Mouse (Mus musculus) CH12.LX (cell line): Measurements from ENCODE around the gene Homer3. TPM values are rescaled to one million over a fixed set of nuclear protein-coding genes. Genes with fewer than 3 reads are reported as not detected.
A peak's percentile ranks its signal among the peaks of the same experiment; 100 is the strongest.

Experiments used
- DNase-seq: peaks from one replicate; pipeline ENCODE4 v3.0.0-alpha.2; 2013; ENCODE audit errors: extremely low read depth
- H3K27ac ChIP-seq: 2 replicates; pipeline ENCODE4 v1.5.1; 2012; ENCODE audit warnings: low read depth, mild to moderate bottlenecking, control low read depth, moderate library complexity; ENCODE audit not compliant: insufficient read depth
- H3K27me3 ChIP-seq: replicated peaks from 2 replicates; pipeline ENCODE3; 2012; ENCODE audit warnings: inconsistent platforms
- H3K36me3 ChIP-seq, 2 experiments: replicated peaks in 1 of 2; 2 replicates each; pipeline versions ENCODE3 to v1.6.1; 2012; ENCODE audit warnings: inconsistent platforms in 1 of 2, low read length in 1 of 2, mild to moderate bottlenecking in 1 of 2, mixed read lengths in 1 of 2, moderate library complexity in 1 of 2; ENCODE audit not compliant: control insufficient read depth in 1 of 2, insufficient read depth in 1 of 2
- H3K4me1 ChIP-seq, 2 experiments: 2 replicates each; pipeline ENCODE4 v1.6.1; 2012; ENCODE audit warnings: inconsistent platforms in 1 of 2, moderate library complexity in 1 of 2; ENCODE audit not compliant: insufficient read depth in 2 of 2, control insufficient read depth in 1 of 2
- H3K4me2 ChIP-seq: 2 replicates; pipeline ENCODE4 v1.6.1; 2012; ENCODE audit warnings: low read depth, mild to moderate bottlenecking, control low read depth; ENCODE audit not compliant: poor library complexity, insufficient read depth, severe bottlenecking
- H3K4me3 ChIP-seq, 3 experiments: fragments of 150-350 bp in 1 of 3; sonication (generic) in 1 of 3; replicated peaks in 1 of 3; 2 replicates each; pipeline versions ENCODE3 to v1.5.1; 2011 to 2012; ENCODE audit warnings: low read depth in 2 of 3, low read length in 2 of 3, mild to moderate bottlenecking in 2 of 3, moderate library complexity in 2 of 3, control low read depth in 1 of 3, improper control_type of control experiment in 1 of 3, inconsistent platforms in 1 of 3, mixed read lengths in 1 of 3; ENCODE audit not compliant: poor library complexity in 1 of 3
- H3K79me2 ChIP-seq: replicated peaks from 2 replicates; pipeline ENCODE4 v1.6.1; 2012; ENCODE audit warnings: mild to moderate bottlenecking, moderate library complexity; ENCODE audit not compliant: control insufficient read depth, poor library complexity, insufficient read depth, severe bottlenecking; ENCODE audit errors: extremely low read depth
- H3K9ac ChIP-seq: 2 replicates; pipeline ENCODE4 v1.6.1; 2012; ENCODE audit warnings: low read depth, mild to moderate bottlenecking, control low read depth, moderate library complexity; ENCODE audit not compliant: insufficient read depth
- H3K9me3 ChIP-seq: replicated peaks from 2 replicates; pipeline ENCODE3; 2012; ENCODE audit warnings: low read length, inconsistent platforms, mixed read lengths
- BHLHE40 ChIP-seq: IDR thresholded peaks from 2 replicates; pipeline ENCODE4 v1.6.1; 2011; ENCODE audit warnings: mild to moderate bottlenecking, low read depth, low read length, improper control_type of control experiment
- CHD1 ChIP-seq: IDR thresholded peaks from 2 replicates; pipeline ENCODE4 v1.6.1; 2012; ENCODE audit warnings: low read depth, low read length, improper control_type of control experiment, inconsistent platforms
- CHD2 ChIP-seq: IDR thresholded peaks from 2 replicates; pipeline ENCODE4 v1.6.1; 2011; ENCODE audit warnings: low read length, improper control_type of control experiment
- E2F4 ChIP-seq: IDR thresholded peaks from 2 replicates; pipeline ENCODE4 v1.6.1; 2011; ENCODE audit warnings: low read depth, low read length, improper control_type of control experiment; ENCODE audit not compliant: insufficient replicate concordance
- ETS1 ChIP-seq: conservative IDR thresholded peaks from 2 replicates; pipeline ENCODE4 v1.6.1; 2012; ENCODE audit warnings: low read depth, mild to moderate bottlenecking, inconsistent platforms, low read length, improper control_type of control experiment, moderate library complexity
- IRF4 ChIP-seq: IDR thresholded peaks from 2 replicates; pipeline ENCODE4 v1.6.1; 2014; ENCODE audit warnings: low read depth, mild to moderate bottlenecking, inconsistent platforms, low read length, improper control_type of control experiment
- JUN ChIP-seq: IDR thresholded peaks from 2 replicates; pipeline ENCODE4 v1.6.1; 2011; ENCODE audit warnings: low read depth, mild to moderate bottlenecking, low read length, improper control_type of control experiment, moderate library complexity; ENCODE audit not compliant: insufficient read depth
- KAT2A ChIP-seq: IDR thresholded peaks from 2 replicates; pipeline ENCODE4 v1.6.1; 2012; ENCODE audit warnings: low read length, improper control_type of control experiment, inconsistent platforms; ENCODE audit not compliant: insufficient replicate concordance
- MAFK ChIP-seq: IDR thresholded peaks from 2 replicates; pipeline ENCODE4 v1.6.1; 2011; ENCODE audit warnings: low read length, improper control_type of control experiment; ENCODE audit not compliant: insufficient replicate concordance
- MAX ChIP-seq: IDR thresholded peaks from 2 replicates; pipeline ENCODE4 v1.6.1; 2011; ENCODE audit warnings: low read length, improper control_type of control experiment
- MAZ ChIP-seq: IDR thresholded peaks from 2 replicates; pipeline ENCODE4 v1.6.1; 2012; ENCODE audit warnings: low read depth, mild to moderate bottlenecking, inconsistent platforms, low read length, improper control_type of control experiment, moderate library complexity
- MEF2A ChIP-seq: IDR thresholded peaks from 2 replicates; pipeline ENCODE4 v1.6.1; 2014; ENCODE audit warnings: low read depth, mild to moderate bottlenecking, inconsistent platforms, low read length, improper control_type of control experiment, borderline replicate concordance
- MYC ChIP-seq: IDR thresholded peaks from 2 replicates; pipeline ENCODE4 v1.6.1; 2011; ENCODE audit warnings: low read depth, mild to moderate bottlenecking, improper control_type of control experiment, low read length
- NELFE ChIP-seq: IDR thresholded peaks from 2 replicates; pipeline ENCODE4 v1.6.1; 2011; ENCODE audit warnings: low read depth, low read length, improper control_type of control experiment
- NRF1 ChIP-seq: IDR thresholded peaks from 2 replicates; pipeline ENCODE4 v1.6.1; 2014; ENCODE audit warnings: low read depth, mild to moderate bottlenecking, inconsistent platforms, low read length, improper control_type of control experiment, moderate library complexity
- POLR2A ChIP-seq: IDR thresholded peaks from 2 replicates; pipeline ENCODE4 v1.6.1; 2011; ENCODE audit warnings: low read depth, mild to moderate bottlenecking, improper control_type of control experiment, low read length
- POLR2AphosphoS2 ChIP-seq: IDR thresholded peaks from 2 replicates; pipeline ENCODE4 v1.6.1; 2011; ENCODE audit warnings: low read depth, low read length, improper control_type of control experiment
- RAD21 ChIP-seq: IDR thresholded peaks from 2 replicates; pipeline ENCODE4 v1.6.1; 2011; ENCODE audit warnings: low read depth, mild to moderate bottlenecking, low read length, improper control_type of control experiment, moderate library complexity
- SIN3A ChIP-seq: IDR thresholded peaks from 2 replicates; pipeline ENCODE4 v1.6.1; 2012; ENCODE audit warnings: low read length, improper control_type of control experiment, inconsistent platforms
- TBP ChIP-seq: conservative IDR thresholded peaks from 2 replicates; pipeline ENCODE4 v1.6.1; 2011; ENCODE audit warnings: low read depth, low read length, improper control_type of control experiment
- UBTF ChIP-seq: IDR thresholded peaks from 2 replicates; pipeline ENCODE4 v1.6.1; 2012; ENCODE audit warnings: low read depth, mild to moderate bottlenecking, inconsistent platforms, low read length, improper control_type of control experiment, moderate library complexity
- USF2 ChIP-seq: conservative IDR thresholded peaks from 2 replicates; pipeline ENCODE4 v1.6.1; 2011; ENCODE audit warnings: low read depth, low read length, improper control_type of control experiment
- ZC3H11A ChIP-seq: IDR thresholded peaks from 2 replicates; pipeline ENCODE4 v1.6.1; 2012; ENCODE audit warnings: low read depth, mild to moderate bottlenecking, inconsistent platforms, low read length, improper control_type of control experiment
- ZNF384 ChIP-seq: IDR thresholded peaks from 2 replicates; pipeline ENCODE4 v1.6.1; 2012; ENCODE audit warnings: low read depth, low read length, improper control_type of control experiment, inconsistent platforms
- dilution Hi-C: fragments of 300-500 bp; cut with MboI; formaldehyde crosslinking; loops from 2 replicates; pipeline ENCODE4 v1.14.3; 2020; ENCODE audit warnings: low sequenced_read_pairs; ENCODE audit not compliant: extremely low pct_unique_long_range_greater_than_20kb, extremely low pct_ligation_motif_present
- in situ Hi-C: fragments of 300-500 bp; cut with MboI; formaldehyde crosslinking; loops from 3 replicates; pipeline ENCODE4 v1.14.3; 2019; ENCODE audit warnings: low sequenced_read_pairs, low pct_ligation_motif_present, low pct_unique_long_range_greater_than_20kb, mixed read lengths
- polyA plus RNA-seq: library from polyadenylated mRNA; unstranded; fragments of >175 nt; gene quantifications from 2 replicates; pipeline ENCODE4 v1.2.1, GENCODE M21; 2012; ENCODE audit warnings: low read depth; ENCODE audit not compliant: insufficient read length
- total RNA-seq, 2 experiments: library from RNA; depleted of rRNA; stranded (reverse); fragments of 300-350 nt in 1 of 2; fragments of >200 nt in 1 of 2; gene quantifications; 2 replicates each; pipeline ENCODE4 v1.2.3; 2012 to 2014

The Homer3 gene
- total and polyA plus RNA-seq, 3 experiments: 9.0 to 14.0 (median 11.8) TPM

DNA sequence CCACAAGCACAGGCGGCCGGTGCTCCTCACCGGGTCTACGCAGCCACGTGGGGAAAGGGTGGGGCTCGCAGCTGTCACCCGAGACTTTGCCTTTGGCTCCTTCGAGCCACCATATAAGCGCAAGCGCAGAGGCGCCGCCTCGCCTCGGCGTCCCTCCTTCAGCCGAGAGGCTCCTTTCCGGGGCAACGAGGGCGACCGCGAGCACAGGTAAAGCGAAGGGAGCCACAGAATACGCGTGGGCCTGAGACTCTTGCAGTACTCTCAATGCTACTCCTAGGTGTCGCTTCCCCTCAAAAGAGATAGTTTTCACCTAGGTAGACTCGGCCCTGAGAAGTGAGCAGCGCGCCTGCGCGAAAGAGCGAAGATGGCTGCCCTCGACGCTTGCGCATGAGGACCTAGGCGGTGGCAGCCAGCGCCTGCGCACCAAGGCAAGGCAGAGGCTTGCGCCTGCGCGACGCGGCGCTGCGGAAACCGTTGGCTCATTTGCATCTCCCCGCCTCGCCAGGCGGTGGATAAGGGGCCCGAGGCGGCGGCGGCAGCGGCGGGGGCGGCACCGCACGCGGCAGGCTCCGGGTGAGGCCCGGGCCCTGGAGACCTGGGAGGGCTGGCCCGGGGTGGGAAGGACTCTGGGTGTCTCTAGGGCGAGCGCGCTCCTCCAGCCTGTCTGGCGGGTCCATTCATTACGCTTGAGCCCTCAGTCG, 48.4 kb upstream of the Homer3 start, which contains the start of the genes Sugp2 and Armc6 (continued):
- TF ChIP-seq E2F4: no peak
- TF ChIP-seq ETS1: 0 out of 2 replicates have a peak, but pooled peaks have one; percentile 14
- TF ChIP-seq NELFE: peak; percentile 98
- no peak for TF ChIP-seq ZC3H11A
- peak; percentile 26; the same call in 1 of the 2 replicates for TF ChIP-seq POLR2AphosphoS2
- peak; percentile 97 for TF ChIP-seq MAX
- TF ChIP-seq BHLHE40: peak; percentile 73
- no peak for TF ChIP-seq CHD1
- TF ChIP-seq RAD21: no peak

DNA sequence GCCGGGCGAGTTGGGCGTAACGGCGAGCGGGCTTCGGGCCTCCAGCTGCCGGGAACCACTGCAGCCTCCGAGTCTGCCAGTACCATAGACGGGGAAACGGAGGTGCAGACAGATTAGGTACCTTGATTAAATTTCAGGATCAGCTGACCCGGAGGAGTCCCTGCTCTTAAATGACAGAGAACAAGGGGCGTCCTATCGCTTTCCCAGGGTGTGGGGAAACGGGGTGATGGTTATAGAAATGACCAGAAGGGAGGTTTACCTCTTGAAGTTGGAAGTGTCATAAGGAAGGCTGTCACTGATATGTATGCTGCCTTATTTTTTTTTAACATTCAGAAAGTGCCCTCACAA, 47.9 kb upstream of the Homer3 start:
- peak overlapping the region; percentile 72 to 89 (median 84) for H3K4me3 ChIP-seq
- in situ Hi-C loops: no loop called here
- H3K4me1 ChIP-seq: peaks cover 3 to 32% of the 10 kb centered on the region in 2 experiments
- H3K27me3 ChIP-seq: no peaks in the 10 kb centered on the region
- no peak for DNase-seq
- TF ChIP-seq SIN3A (peak; percentile 74), ZNF384 (peak; percentile 43; the same call in 1 of the 2 replicates), NRF1 (no peak), UBTF (peak; percentile 1; the same call in 1 of the 2 replicates)
- H3K36me3 ChIP-seq: peaks cover 31 to 54% of the 10 kb centered on the region in 2 experiments
- dilution Hi-C loops: no loop called here
- H3K79me2 ChIP-seq: peaks cover 6% of the 10 kb centered on the region
- H3K27ac ChIP-seq: peak overlapping the region; percentile 78
- peak overlapping the region; percentile 97 for H3K9ac ChIP-seq
- no peaks in the 10 kb centered on the region for H3K9me3 ChIP-seq
- peak overlapping the region; percentile 59 for H3K4me2 ChIP-seq

DNA sequence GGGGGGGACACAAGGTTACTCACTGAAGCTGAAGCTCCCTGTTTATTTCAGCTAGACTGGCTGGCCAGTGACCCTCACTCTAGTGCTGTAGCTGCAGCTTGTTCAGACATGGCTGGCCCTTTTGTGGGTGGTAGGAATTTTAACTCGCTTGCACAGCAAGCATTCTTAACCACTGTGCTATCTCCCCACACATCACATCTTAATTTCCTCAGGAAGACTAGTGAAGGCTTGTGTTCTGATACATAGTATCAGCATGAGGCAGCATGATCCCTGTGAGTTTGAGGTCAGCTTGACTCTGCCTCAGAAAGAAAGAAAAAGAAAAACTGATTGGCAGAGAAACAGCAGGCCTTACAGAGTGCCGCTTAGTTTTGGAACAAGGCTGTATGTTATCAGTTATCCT, 44.8 kb upstream of the Homer3 start:
- no peak for TF ChIP-seq RAD21
- TF ChIP-seq USF2: no peak
- TF ChIP-seq UBTF: no peak
- no peak for TF ChIP-seq MAFK
- no peak for TF ChIP-seq CHD2
- no peak for TF ChIP-seq IRF4
- TF ChIP-seq KAT2A: no peak
- TF ChIP-seq MYC: no peak
- no peak for TF ChIP-seq JUN
- TF ChIP-seq MEF2A: no peak
- no peak for TF ChIP-seq ETS1
- no peak for TF ChIP-seq POLR2A
- TF ChIP-seq E2F4: no peak
- no peak for TF ChIP-seq TBP
- no peak for TF ChIP-seq MAZ
- in situ Hi-C loops (no loop called here), dilution Hi-C loops (no loop called here)
- Histone ChIP-seq H3K4me3 (no peak overlapping the region), H3K27ac (no peak overlapping the region), H3K4me2 (no peak overlapping the region), H3K9me3 (no peaks in the 10 kb centered on the region), H3K36me3 (peaks cover 53 to 64% of the 10 kb centered on the region in 2 experiments), H3K4me1 (peaks cover 3 to 23% of the 10 kb centered on the region in 2 experiments), H3K79me2 (peaks cover 6% of the 10 kb centered on the region), H3K9ac (no peak overlapping the region; the same call in 1 of the 2 replicates), H3K27me3 (no peaks in the 10 kb centered on the region)
- DNase-seq: no peak
